Mouse (Mus musculus) kidney, embryonic 14.5 days (tissue): ENCODE measurements around the gene Mcl1. TPM values are rescaled to one million over a fixed set of nuclear protein-coding genes. Genes with fewer than 3 reads are reported as not detected.

ENCODE experiments used
- ATAC-seq: fragments of 200-750 bp; cut with Nextera tagmentation; 2 replicates; pipeline ENCODE4 v1.8.0; 2017; ENCODE audit warnings: moderate number of reproducible peaks, mild to moderate bottlenecking, moderate TSS enrichment, moderate library complexity; ENCODE audit not compliant: low FRiP score, low TSS enrichment
- H3K27ac ChIP-seq: fragments of 300-500 bp; sonication (generic); 2 replicates; pipeline ENCODE4 v1.5.1; 2014; ENCODE audit warnings: low read depth, mild to moderate bottlenecking, low read length, moderate library complexity, mixed read lengths
- H3K27me3 ChIP-seq: fragments of 300-500 bp; sonication (generic); 2 replicates; pipeline ENCODE4 v1.6.1; 2014; ENCODE audit warnings: mild to moderate bottlenecking, low read length; ENCODE audit not compliant: control insufficient read depth, insufficient read depth
- H3K36me3 ChIP-seq: fragments of 300-500 bp; sonication (generic); 2 replicates; pipeline ENCODE4 v1.6.1; 2014; ENCODE audit warnings: low read length, mixed read lengths; ENCODE audit not compliant: control insufficient read depth, insufficient read depth
- H3K4me1 ChIP-seq: fragments of 300-500 bp; sonication (generic); 2 replicates; pipeline ENCODE4 v1.6.1; 2014; ENCODE audit warnings: low read length, mixed read lengths; ENCODE audit not compliant: control insufficient read depth, insufficient read depth
- H3K4me2 ChIP-seq: fragments of 300-500 bp; sonication (generic); replicated peaks from 2 replicates; pipeline ENCODE4 v1.6.1; 2014; ENCODE audit warnings: low read depth, mild to moderate bottlenecking, low read length
- H3K4me3 ChIP-seq: fragments of 300-500 bp; sonication (generic); 2 replicates; pipeline ENCODE4 v1.5.1; 2014; ENCODE audit warnings: mild to moderate bottlenecking, low read length
- H3K9ac ChIP-seq: fragments of 300-500 bp; sonication (generic); 2 replicates; pipeline ENCODE4 v1.6.1; 2014; ENCODE audit warnings: low read depth, mild to moderate bottlenecking, low read length, moderate library complexity
- H3K9me3 ChIP-seq: fragments of 300-500 bp; sonication (generic); 2 replicates; pipeline ENCODE4 v1.6.1; 2016; ENCODE audit warnings: low read length; ENCODE audit not compliant: control insufficient read depth
- WGBS: fragments of 180-500 bp; shearing (Covaris S2); extraction: QIAGEN DNeasy Blood & Tissue Kit; methylation state at CpG from one replicate; pipeline ENCODE4 v1.1.7; 2014; 5-methylcytosine and 5-hydroxymethylcytosine counted together
- polyA plus RNA-seq: library from polyadenylated mRNA; unstranded; fragments of >200 nt; fragmentation: Nextera tagmentation; extraction: Ambion mirVana; gene quantifications from 2 replicates; pipeline ENCODE4 v1.2.1, GENCODE M21; 2014

Gene Mcl1
- polyA plus RNA-seq, 1 experiment from 2014 or later, result 76.1 TPM

DNA sequence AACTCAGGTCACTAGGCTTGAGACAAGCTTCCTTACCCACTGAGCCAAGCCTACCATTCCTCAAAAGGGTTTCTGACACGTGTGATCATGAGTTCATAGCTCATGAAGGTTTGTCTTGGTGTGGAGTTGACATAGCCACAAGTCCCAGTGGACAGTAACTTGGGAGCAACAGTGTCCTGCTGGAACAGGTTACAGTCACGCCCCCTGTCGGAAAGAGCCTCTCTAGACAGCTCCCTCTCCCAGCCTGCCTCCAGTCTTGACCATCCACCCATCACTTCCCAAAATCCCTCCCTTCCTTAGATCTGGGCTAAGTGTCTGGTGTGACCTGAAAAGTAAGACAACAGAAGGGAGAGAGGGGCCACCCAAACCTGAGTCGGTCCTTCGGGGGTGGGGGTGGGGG lies 24.3 kb downstream of the Mcl1 start:
- Histone ChIP-seq H3K4me3 (no peak overlapping the region), H3K9me3 (no peaks in the 10 kb centered on the region), H3K36me3 (no peaks in the 10 kb centered on the region; the same call in 1 of the 2 replicates), H3K4me1 (peaks cover 39% of the 10 kb centered on the region), H3K4me2 (no peak overlapping the region), H3K9ac (no peak overlapping the region), H3K27ac (no peak overlapping the region), H3K27me3 (no peaks in the 10 kb centered on the region)
- no peak for ATAC-seq
- WGBS, result 61% methylated on average over 5 of the region's 5 CpGs

DNA sequence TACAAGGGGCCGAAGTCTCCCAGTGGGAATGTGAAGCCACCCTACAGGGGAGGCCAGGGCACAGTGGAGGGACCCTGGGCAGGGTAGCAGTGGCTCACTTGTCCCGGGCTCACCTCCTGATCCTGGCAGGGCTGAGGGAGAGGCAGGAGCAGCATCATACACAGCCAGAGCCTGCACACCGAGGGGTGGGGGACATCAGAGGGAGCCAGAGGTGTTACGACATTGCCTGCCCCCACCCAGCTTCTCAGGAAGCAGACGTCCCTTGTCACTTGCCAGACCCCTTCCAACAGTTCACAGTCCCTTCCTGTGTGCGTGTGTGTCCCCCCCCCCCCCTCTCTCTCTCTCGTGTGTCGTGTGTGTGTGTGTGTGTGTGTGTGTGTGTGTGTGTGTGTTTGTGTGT lies 26.3 kb downstream of the Mcl1 start:
- Histone ChIP-seq H3K4me3 (no peak overlapping the region), H3K36me3 (no peaks in the 10 kb centered on the region), H3K9ac (no peak overlapping the region), H3K4me2 (no peak overlapping the region), H3K4me1 (peaks cover 54% of the 10 kb centered on the region), H3K9me3 (no peaks in the 10 kb centered on the region), H3K27ac (no peak overlapping the region), H3K27me3 (no peaks in the 10 kb centered on the region)
- ATAC-seq, result no peak
- 51% methylated on average over 6 of the region's 8 CpGs for WGBS

DNA sequence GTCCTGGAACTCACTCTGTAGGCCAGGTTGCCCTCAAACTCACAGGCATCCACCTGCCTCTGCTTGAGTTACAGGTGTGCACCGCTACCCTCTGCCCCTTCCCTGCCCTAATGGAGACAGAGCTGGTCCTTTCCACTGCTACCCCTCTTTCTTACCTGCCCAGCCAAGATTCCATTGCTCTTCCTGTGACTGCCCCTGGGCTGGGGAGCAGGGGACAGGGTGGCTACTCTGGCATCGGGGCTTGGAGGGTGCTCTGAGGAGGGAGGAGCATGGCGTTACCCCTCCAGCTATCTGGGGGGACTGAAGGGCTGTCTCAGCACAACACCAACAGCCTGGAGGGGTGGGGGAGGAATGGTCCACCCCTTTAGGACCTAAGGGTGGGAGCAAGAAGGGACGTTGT lies 26.7 kb downstream of the Mcl1 start:
- no peak overlapping the region for H3K4me3 ChIP-seq
- H3K27me3 ChIP-seq, result no peaks in the 10 kb centered on the region
- H3K36me3 ChIP-seq, result no peaks in the 10 kb centered on the region
- H3K4me1 ChIP-seq, result peaks cover 58% of the 10 kb centered on the region
- no peak overlapping the region for H3K27ac ChIP-seq
- no peak for ATAC-seq
- no peaks in the 10 kb centered on the region for H3K9me3 ChIP-seq
- no peak overlapping the region for H3K4me2 ChIP-seq
- 73% methylated on average over 4 of the region's 4 CpGs for WGBS
- H3K9ac ChIP-seq, result no peak overlapping the region

DNA sequence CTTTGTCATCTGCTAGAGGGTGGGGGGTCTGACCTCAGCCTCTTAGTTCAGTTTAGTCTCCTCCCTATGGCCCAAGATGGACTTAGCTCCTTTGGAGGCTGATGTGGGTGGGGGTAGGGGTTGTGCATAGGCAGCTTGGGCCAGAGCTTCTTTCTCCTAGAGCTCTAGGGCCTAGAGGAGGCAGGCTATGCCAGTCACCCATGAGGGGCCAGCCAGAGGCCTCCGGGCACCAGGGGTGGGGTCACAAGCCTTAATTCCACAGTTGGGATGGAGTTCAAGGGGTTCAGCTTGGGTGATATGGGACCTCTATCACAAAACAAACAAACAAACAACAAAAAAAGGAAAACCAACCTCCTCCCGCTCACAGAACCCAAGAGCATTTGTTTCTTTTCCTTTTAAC lies 27.1 kb downstream of the Mcl1 start:
- H3K27me3 ChIP-seq, result no peaks in the 10 kb centered on the region
- H3K4me3 ChIP-seq, result no peak overlapping the region
- ATAC-seq, result no peak
- H3K9me3 ChIP-seq, result no peaks in the 10 kb centered on the region
- peaks cover 59% of the 10 kb centered on the region for H3K4me1 ChIP-seq
- WGBS, result 70% methylated on average over 2 of the region's 2 CpGs
- H3K27ac ChIP-seq, result no peak overlapping the region
- no peak overlapping the region for H3K4me2 ChIP-seq
- no peak overlapping the region for H3K9ac ChIP-seq
- H3K36me3 ChIP-seq, result no peaks in the 10 kb centered on the region

DNA sequence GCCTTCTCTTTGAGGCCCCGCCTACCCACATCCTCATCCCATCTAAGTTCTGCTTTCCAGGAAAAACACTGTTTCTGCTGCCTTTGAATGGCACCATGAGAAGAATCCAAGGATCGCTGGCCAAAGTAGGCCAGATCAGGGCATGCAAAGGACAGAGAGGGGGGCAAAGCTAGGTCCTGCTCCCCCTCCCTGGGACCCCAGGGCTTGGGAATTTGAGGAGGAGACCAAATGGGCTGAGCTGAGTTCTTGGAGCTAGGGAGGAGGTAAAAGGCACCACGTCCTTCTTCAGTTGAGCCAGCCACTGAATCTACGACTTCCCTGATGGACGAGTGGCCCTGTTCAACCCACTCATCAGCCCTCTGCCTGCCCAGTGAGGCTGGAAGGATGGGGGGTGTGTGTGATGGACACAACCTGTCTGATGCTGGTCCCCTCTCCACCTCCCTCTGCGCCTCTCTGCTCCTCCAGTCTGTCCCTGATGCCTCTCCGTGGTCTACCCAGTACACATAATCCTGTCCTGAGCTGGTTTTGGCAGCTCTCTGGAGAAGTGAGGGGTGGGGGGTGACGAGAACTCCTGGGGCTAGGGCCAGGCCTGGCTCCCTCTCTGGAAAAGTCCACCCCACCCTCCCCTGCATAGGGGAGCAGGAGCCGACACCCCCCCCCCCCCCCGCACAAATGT lies 28.0 kb downstream of the Mcl1 start:
- Histone ChIP-seq H3K27ac (no peak overlapping the region), H3K4me2 (peak overlapping the region; percentile 91), H3K36me3 (no peaks in the 10 kb centered on the region), H3K4me1 (peaks cover 53% of the 10 kb centered on the region), H3K9me3 (no peaks in the 10 kb centered on the region), H3K9ac (peak overlapping the region; percentile 58; the same call in 1 of the 2 replicates), H3K27me3 (no peaks in the 10 kb centered on the region), H3K4me3 (peak overlapping the region; percentile 47; the same call in 1 of the 2 replicates)
- ATAC-seq, result no peak
- WGBS, result 30% methylated on average over 10 of the region's 10 CpGs

DNA sequence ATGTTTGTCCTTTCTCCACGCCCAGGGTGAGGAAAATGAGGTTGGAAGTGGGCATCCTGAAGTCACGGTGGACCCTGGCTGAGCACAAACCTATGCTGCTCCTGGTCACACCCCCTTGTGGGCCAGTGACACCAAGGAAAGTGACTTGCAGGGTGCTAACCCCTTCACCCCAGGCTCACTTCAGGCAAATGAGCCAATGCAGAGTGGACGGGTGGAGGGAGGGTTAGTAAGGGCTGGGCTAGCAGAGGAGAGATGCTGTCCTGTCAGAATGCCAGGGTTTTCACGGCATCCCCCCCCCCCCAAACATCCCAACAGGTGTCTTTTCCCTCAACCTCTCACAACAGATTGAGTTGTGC lies 28.6 kb downstream of the Mcl1 start:
- Histone ChIP-seq H3K27me3 (no peaks in the 10 kb centered on the region), H3K9me3 (no peaks in the 10 kb centered on the region), H3K27ac (peak overlapping the region; percentile 69; the same call in 1 of the 2 replicates), H3K9ac (peak overlapping the region; percentile 58; the same call in 1 of the 2 replicates), H3K4me1 (peaks cover 50% of the 10 kb centered on the region), H3K4me2 (peak overlapping the region; percentile 91), H3K36me3 (no peaks in the 10 kb centered on the region), H3K4me3 (peak overlapping the region; percentile 47)
- WGBS, result 13% methylated on average over 4 of the region's 4 CpGs
- peak; percentile 29 for ATAC-seq

DNA sequence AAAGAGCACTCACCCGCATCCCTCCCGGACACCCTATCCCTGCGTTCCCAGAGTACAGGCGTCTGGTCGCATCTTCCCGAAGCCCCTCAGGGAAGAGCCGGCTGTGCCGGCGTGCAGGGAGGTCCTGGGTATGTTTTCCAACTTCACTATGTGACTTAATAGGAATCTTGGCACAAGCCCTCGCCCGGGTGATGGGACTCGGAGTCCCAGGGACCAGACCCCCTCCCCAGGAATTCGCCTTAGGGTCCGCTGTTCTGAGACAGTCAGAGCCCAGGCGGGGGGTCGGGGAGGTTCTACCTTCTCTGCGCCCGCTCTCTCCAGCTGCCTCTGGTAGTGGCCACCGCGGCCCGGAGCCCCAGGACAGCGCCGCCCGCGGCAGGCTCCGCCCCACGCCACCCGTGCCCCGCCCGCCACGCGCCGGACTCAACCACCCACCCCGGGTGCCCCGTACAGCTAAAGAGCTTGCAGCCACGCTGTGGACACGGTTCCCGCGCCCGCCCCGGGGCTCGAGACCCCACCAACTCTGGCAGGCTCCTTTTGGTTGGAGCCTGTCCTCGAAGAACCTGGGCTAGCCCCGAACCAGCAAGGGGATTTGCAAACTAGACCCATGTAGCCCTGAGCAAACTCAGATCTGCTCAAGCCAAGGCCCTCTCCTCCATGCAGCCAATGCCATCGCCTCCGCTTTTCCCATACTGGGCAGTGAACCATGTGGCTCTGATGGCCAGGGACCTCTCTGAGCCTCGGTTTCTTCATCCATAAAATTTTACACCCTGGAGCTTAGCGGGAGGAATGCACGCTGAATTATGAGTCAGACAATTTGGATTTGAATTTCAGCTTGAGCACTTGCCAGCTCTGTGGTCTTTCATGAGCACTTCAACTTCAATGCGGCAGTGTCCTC lies 29.2 kb downstream of the Mcl1 start, which contains the start of gene Adamtsl4:
TSS of gene Adamtsl4 (minus strand) at position 394 of the 898 bp plus-strand sequence.
- H3K27me3 ChIP-seq, result no peaks in the 10 kb centered on the region
- WGBS, result 2% methylated on average over 48 of the region's 50 CpGs
- H3K4me2 ChIP-seq, result peak within 1 kb of the TSS; percentile 91
- no peaks in the 10 kb centered on the region for H3K36me3 ChIP-seq
- H3K27ac ChIP-seq, result peak within 1 kb of the TSS; percentile 69
- no peaks in the 10 kb centered on the region for H3K9me3 ChIP-seq
- ATAC-seq, result peak; percentile 70
- H3K4me3 ChIP-seq, result peak within 1 kb of the TSS; percentile 47
- H3K9ac ChIP-seq, result peak within 1 kb of the TSS; percentile 58
- peaks cover 50% of the 10 kb centered on the region for H3K4me1 ChIP-seq

DNA sequence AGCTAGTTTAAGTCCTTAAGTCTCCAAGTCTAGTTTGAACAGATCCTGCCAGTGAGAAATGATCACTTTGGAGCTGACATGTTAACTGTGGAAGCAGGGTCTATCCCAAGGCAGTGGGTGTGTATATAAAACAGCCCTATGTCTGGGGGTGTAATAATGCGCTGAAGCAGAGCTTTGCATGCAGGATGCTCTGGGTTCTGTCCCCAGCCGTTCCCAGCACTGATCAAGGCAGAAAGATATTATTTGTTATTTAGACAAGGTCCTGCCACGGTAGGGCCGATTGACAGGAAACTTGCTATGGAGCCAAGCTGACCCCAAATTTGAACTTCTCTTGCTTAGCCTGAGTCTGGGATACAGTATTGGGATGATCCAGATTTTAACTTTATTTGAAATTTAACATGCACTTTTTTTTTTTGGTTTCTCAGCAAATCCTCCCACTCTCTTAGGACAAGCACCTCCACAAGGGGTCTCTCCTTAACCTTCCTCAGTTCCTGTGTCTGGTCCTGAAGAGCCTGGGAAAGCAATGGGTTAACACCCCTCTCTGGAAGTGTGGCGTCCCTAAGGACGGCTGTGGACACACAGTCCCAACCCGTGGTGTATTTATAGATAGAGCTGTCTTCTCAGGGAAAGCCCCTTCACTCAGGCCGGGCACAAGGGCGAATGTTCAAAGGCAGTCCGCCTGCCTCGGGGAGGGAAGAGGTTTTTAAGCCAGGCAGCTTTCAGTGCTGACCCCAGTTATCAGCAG lies 30.8 kb downstream of the Mcl1 start:
- H3K4me3 ChIP-seq, result no peak overlapping the region
- H3K4me2 ChIP-seq, result no peak overlapping the region
- no peaks in the 10 kb centered on the region for H3K9me3 ChIP-seq
- H3K27ac ChIP-seq, result peak overlapping the region; percentile 66; the same call in 1 of the 2 replicates
- peak; percentile 25; the same call in 1 of the 2 replicates for ATAC-seq
- no peaks in the 10 kb centered on the region for H3K27me3 ChIP-seq
- H3K36me3 ChIP-seq, result no peaks in the 10 kb centered on the region
- H3K9ac ChIP-seq, result no peak overlapping the region
- H3K4me1 ChIP-seq, result peaks cover 50% of the 10 kb centered on the region
- 20% methylated on average over 11 of the region's 11 CpGs for WGBS
